Mouse (Mus musculus) heart, postnatal 25 days (tissue): ENCODE measurements at regions not wholly inside any gene's neighbourhood (a gene's known extent, or its start where the extent isn't known, plus 50 kb on each side); places are given as distances from the start of the nearest gene placed in this dataset.

Experiments
- DNase-seq: peaks from one replicate; pipeline ENCODE4 v3.0.0; 2022; ENCODE audit warnings: low spot score
- intact Hi-C: fragments of 180-260 bp; cut with DNase I; formaldehyde crosslinking; loops from one replicate; pipeline ENCODE4 v1.15.1; 2025

DNA sequence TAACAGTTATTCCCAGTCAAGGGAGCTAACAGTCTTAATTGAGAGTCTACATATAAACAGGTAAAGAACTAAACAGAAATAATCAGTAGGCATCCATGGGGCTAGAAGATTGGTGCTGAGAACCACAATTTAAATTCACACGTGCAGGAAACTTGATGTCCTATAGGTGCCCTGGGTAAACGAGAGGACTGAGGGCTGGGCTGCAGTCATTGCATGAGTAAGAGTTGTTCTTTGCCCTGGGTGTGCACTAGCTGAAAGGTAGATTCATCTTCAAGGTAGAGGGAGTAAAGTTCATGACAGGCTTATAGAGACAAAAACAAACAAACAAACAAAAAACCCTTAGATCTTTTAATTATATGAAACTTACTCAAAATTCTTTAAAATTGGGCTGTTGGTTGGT, 411.1 kb upstream of the Acvr2a start:
- intact Hi-C loops, result no loop called here
- no peak for DNase-seq

DNA sequence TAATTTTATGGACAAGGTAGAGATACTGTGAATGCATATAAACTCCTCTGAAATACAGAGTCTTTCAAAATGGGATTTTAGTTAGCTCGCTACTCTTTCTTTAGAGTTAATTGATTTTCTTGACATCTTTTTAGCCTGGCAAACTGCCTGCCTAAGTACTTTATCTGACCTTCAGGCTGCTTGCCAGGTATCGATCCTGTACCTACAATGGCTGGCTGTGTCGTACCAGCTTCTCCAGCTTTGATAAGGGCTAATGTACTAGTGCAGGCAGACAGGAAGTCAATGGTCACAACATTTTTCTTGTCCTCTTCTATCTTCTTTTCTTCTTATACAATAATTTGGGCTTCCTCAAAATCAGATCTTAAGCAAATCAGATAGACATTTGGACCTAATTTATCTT, 409.4 kb upstream of the Acvr2a start:
- DNase-seq, result no peak
- intact Hi-C loops, result no loop called here

DNA sequence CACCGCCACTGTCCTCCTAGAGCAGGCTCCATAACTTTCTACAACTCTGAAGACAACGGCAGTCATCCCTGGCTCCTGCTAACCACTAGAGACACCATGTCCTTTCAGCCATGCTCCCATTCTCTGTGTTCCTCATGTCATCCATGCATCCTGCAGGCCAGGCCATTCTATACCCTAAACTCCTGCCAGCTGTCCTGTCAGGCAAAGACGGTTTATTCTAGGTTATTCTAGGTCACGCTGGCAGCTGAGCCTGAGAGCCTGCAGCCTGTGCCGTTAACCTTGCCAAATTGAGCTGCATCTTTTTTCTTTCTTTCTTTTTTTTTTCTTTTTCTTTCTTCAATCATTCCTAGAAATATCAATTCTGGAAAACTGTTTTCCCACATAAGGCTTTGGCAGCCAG, 406.0 kb upstream of the Acvr2a start:
- intact Hi-C loops, result no loop called here
- no peak for DNase-seq

DNA sequence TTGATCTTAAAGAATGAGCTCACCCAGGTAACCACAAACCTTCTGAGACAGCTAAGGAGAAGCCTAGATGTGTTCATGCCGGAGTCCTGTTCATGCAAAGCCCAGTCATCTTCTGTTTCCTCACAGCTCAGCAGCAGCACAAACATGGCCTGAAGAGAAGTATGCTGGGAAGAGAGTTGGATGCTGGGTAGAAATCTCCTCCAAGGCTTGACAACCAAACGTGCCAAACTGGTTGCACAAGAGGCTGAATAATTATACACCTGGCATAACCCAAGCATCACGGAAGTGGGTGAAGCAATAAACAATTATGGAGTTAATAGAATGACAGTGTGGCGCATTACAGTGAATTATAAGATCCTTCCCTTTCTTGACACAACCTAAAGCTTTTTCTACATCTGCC, 404.0 kb upstream of the Acvr2a start:
- no peak for DNase-seq
- intact Hi-C loops, result no loop called here

DNA sequence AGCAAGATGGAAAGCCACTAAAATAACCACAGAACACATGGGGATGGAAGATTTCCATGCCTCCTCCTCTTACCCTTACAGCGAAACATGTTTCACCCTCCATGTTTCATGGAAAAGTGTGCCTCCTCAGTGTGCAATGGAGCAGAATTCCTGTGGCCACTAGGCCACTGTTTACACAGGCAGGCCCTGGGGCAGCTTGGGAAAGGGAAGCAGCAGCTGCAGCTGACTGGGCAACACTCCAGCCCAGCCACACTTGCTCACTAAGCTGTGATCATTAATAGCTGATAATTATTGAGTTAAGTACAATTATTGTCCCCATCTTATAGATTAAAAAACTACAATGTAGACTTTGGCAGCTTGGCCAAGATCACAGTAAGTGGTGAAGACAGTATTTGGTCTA, 402.5 kb upstream of the Acvr2a start:
- intact Hi-C loops, result no loop called here

DNA sequence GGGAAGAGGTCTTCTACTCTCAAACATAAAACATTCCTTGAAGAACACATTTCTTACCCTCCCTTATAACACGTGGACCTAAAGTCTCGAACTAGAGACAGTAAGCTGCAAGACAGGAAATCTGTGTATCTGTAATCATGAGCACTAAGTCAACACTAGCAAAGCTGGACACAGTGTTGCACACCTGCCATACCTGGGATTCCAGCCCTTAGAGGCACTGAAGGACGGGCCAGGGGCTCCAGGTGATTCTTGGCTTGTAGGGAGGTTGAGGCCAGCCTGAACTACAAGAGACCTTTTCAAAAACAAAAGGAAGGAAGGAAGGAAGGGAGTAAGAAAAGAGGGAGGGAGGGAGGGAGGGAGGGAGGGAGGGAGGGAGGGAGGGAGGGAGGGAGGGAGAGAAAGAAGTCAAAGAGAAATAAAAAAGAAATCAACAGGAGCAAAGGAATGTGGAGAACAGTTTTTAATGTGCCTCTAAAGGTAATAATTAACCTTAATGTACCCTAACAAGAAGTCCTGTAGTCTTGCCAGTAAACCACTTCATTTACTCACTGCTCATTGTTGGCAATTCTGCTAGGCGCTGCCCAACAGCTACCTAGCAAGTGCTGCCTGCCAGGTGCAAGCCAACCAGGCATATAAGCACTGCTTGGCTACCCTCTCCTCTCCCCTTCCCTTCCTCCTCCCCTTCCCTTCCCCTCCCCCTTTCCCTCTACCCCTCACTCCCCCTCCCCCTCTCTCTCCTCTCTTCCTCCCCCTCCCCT, 401.0 kb upstream of the Acvr2a start:
- intact Hi-C loops, result no loop called here

More for the DNA sequence above, 402.5 kb upstream of the Acvr2a start:
- no peak for DNase-seq

DNA sequence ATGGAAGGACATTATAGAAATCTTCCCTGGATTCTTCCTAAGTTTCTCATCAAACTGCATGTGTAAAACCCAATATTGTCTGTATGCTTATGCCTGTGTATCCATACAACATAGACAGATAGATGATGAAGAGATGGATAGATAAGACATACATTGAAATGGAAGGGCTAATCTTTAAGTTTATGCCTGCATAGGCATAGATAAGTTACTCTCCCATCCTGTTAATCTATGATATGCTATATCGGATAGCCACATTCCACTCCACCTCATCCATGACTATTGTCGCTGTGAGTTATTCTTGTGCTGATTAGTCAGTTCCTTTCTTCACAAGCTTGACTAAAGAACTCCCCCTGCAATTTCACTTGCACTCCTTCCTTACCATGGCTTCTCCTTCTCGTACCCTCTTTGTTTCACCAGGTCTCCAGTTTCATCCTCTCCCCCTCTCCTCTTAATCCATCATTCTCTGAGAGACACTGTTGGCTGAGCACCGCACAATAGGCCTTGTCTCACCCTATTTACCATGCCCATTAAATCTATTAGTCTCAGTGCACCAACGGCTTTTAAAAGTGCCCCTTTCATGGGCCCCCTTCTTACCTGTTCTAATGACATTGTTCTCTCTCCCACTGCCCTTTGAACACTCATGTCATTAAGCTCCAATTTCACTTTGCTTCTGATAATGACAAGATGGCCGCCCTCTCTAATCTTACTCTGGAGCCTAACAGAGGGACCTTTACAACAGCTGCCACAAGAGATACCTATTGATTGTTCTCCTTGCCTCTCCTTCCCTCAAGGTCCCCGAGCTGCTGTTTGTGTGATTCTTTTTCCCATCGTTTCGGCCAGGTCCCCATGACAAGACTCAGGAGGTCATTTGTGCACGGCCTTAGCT, 399.1 kb upstream of the Acvr2a start:
- intact Hi-C loops, result no loop called here
- DNase-seq, result no peak

More for the DNA sequence above, 401.0 kb upstream of the Acvr2a start:
- DNase-seq, result no peak

DNA sequence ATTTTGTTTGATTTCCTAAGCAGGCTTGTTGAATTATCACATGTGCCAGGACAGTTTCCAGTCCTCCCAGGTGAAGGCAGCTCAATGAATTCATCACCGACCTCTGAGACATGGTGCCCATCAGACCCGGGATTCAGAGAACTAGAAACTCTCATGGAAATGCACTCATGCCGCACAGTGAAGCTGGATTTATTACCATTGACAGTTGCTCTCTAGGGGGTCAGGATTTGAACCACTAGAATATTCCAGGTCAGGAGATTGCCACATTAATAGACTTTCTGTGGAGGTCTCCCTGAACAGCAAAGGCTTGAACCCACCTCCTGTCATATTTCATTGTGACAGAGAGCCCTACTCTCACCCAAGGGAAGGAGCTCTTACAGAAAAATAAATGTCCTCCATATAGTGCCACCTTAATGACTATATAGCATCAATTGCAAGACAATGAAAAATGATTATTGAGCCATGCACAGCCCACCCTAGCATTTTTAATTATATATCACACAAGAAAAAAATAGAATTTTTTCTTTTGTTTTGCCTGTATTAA, 397.6 kb upstream of the Acvr2a start:
- intact Hi-C loops, result no loop called here
- no peak for DNase-seq

DNA sequence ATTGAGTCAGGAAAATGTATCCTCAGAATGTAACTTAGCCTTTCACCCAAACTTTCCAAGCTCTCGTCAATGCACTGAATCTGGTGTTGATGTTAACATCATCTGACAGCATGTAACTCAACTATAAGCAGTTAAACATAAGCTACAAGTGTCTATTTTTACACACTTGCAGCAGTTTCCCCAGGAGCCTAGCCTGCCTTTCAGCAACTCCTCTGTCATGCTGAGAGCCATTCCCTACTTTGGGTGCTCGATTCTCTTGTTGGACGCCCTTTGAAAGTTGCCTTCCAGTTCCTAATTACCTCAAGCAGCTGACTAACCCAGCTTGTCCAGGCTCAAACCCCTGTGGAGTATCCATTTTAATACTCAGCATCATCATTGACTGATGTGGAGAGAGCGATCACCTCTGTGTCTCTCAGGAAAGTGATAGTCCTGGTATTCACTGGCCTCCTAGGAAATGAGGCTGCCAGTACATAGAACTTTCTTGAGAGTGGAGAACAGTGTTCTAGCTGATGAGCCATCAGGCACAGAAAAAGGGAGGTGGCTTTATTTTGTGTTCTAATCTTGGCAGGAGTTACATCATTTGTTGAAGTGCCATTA, 396.8 kb upstream of the Acvr2a start:
- no peak for DNase-seq

DNA sequence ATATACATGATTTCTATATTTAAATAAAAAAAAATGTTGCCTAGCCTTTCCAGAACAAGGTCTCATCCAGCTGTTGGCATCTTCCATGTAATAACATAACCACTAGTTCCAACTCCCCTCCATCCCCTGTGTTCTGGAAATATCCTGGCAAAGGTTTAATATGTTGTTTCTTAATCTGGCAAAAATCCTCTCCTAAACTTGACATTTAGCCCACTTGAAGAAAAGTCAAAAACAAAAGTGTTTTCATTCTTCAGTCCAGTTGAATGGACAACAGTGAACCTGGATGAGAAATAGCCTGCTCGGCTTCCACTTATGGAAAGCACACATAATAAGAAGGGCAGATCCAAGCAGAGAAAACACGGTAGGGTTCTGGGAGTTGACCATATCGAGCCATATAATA, 393.1 kb upstream of the Acvr2a start:
- intact Hi-C loops, result no loop called here
- DNase-seq, result no peak

More for the DNA sequence above, 396.8 kb upstream of the Acvr2a start:
- intact Hi-C loops, result no loop called here

DNA sequence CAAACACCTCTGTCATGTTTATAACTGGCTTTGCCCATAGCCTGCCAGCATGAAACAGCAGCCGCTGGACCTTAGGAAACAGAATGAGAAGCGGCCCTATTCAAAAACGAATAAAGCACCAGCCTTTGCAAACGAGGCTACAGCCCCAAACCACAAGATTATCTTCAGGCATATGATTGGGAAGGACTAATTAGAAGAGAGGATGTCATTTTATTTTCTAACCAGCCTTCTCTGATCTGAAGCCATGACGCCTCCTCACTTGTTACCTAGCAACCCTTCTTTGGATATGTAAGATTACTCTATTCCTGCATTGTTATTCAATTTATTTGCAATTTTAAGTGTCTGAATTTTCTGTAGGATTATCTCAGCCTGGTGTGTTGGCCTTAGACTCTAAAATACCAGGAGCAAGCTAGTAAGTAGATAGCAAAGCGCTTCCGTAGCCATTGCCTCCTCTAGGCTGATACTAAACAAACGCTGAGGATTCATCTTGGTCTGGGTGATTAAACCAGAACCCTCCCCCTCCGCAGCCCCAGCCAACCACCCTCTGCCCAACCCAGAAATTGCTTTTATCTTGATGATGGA, 390.0 kb upstream of the Acvr2a start:
- intact Hi-C loops, result no loop called here

DNA sequence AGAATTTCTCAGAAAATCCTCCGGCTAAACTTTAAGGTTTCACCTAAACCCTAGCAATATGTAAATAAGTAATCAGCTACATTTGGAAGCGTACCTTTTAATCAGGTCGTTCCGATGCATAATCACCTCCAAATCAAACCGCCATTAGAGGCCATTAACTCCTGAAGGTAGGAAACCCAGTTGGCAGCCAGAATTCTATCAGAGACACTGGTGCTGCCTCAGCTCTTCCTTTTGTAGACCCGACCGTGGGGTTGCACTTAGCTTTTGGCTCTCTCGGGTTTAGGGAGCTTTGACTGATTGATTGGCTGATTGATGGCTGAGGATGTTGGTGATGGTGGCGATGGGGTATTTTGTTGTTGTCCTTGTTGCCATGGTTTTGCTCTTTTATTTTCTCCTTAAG, 389.3 kb upstream of the Acvr2a start:
- intact Hi-C loops, result no loop called here
- DNase-seq, result no peak

More for the DNA sequence above, 390.0 kb upstream of the Acvr2a start:
- no peak for DNase-seq

DNA sequence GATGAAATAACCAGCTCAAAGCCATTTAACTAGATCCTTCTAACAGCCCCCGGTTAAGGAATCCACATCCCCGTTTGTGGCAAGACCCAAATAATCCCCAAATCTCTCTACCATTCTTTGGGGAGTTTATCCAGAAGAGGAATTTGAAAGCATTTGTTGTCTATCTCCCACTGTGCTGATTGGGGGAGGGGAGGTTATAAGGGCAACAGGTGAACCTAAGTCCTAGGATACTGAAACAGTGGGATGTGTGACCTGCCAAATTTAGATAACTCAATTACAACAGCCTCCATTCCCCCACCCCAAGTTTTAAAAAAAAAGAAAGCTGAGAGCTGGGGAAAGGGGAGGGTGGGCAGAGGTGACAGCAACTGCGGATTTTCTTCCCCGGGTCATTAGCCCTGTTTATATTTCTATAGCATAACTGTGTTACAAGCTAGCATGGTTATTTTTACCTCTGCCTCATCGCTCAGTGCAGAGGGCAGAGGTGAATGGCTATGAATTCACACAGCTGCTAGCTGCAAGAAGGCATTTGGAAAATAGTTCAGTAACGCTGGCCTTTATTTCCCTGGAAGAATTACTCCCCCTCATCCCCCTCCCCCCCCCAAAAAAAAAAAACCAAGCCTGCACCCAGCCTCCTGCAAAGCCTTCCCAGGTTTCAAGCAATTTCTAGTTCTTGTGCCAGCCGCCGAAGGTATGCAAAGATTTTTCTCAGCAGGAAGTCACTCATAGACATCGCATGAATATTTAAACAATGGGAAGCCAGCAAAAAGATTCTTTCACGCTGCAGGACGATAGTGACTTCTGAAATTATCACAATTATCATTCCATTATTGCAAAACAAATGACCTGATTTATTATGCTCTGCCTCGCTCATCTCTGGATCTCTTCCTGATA, 388.5 kb upstream of the Acvr2a start:
- intact Hi-C loops, result no loop called here
- DNase-seq, result no peak

DNA sequence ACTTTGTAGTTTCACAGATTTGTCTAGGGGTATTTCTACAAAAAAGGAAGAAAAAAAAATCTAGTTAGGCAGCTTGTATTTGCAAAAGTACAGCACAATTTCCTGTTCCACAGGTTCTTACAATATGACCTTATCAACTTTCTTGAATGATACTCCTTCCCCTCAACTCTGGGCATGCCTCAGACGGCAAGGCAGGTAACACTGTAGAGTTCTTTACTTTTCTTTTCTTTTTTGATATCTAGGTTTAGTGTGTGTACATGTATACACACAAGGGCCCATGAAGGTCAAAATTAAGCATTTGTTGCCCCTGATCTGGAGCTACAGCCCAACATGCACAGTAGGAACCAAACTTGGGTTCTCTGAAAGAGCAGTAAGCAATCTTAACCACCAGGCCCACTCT, 381.4 kb upstream of the Acvr2a start:
- DNase-seq, result no peak
- intact Hi-C loops, result loop anchor here (10.0 kb wide), 1 partner anchor 302 kb away; no protein-coding TSS in a partner anchor

DNA sequence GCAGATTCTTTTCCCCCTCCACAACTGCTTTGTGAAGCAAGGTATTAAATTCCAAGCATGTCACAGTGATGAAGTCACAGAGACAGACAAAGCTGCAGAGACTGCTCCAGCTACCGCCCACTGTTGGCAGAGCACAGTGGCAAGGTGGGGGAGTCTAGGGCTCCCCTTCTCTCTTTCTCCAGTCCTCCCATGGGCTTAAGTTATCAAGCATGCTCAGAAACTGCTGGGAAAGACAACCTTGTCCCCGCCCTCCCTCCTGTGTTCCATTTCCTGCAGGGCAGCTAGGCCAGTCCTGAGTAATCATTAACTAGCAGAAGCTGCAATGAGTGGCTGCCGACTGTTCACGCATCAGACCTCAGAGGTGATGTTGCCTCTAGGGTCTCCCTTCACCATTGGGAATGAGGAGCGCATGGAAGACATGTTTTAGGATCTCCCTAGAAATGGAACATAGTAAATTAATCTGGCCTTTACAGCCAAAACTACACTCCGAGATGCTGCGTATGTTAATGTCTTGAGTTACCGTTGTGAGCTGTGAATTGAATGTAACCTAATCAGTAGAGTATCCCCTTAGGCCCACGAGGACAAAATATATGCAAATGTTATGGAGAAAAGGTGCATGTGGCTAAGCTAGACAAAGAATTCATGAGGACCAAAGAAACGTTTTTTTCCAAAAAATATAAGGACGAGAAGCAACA, 372.5 kb upstream of the Acvr2a start:
- DNase-seq, result no peak
- intact Hi-C loops, result no loop called here

DNA sequence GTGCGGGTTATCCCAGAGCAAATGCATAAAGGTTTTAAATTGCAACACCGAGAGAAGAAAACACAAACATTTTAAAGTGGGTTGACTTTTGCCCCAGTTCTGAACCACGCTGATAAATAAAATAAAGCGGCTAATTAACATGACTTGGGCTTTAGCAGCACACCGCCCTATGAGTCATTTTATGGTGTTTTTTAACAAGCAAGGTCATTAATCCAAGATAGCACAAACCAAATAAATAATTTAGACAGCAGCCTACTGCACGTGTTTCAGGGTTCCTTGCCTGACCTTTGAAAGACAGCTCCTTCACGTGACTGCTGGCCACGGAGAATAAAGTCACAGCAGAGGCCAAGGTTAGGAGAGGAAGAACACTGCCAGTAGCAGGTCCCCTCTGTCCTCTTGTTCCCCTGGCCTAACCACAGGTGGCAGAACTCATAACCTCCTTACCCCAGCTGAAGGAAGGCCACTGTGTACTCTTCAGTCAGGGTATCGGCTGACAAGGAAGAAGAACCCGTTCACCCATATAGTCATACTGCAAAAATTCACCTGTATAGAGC, 371.8 kb upstream of the Acvr2a start:
- intact Hi-C loops, result no loop called here
- no peak for DNase-seq

DNA sequence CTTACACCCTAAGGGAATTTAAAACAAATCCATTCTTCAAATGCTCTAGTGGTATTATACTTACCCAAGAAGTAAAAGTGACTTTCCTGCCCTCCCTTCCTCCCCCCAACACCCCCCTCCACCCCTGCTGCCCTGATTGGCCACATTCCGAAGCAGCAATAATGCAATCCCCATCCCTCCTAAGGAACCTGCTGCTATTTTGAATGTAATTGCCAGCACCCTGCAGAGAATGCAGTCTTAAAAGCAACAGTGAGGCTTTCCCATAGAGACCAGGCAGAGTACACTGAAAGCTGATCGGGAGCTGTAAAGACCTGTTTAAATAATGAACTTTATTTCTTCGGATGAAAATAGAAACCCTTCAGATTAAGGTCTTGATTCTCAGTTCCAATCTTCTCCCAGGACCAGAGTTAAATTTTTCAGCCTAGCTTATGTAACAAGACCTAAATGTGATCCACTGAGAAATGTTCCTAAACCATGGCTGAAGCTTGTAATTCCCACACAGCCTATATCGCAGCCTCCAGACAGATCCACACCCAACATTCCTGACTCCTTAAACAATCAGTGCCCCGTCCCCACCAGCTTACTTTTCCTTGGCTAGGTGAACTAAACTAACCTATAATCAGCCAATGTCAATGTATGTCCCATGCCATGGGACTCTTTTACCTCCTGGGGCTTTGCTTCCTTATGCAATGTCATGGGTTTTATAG, 367.9 kb upstream of the Acvr2a start:
- no peak for DNase-seq
- intact Hi-C loops, result no loop called here

DNA sequence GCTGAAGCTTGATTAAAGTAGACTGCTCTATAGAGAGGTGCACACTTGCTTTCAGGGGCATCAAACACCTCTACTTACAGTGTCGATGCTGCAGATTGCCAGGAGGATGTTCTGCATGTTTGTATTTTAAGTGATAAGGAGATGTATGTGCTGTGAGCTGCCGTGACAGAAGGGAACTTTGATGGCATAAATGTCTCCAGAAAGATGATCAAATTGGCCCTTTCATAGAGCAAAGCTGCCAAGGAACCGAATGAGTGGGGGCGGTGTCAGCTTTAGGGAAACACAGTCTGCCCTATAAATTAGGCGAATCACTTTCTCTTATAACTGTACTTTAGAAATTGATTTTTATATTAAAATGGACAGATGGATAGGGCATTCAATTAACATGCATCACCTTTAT, 367.3 kb upstream of the Acvr2a start:
- DNase-seq, result no peak
- intact Hi-C loops, result no loop called here
